Mouse (Mus musculus): ENCODE results near the gene E2f2. TPM values are rescaled to one million over a fixed set of nuclear protein-coding genes. Genes with fewer than 3 reads are reported as not detected.
A peak's percentile ranks its signal among the peaks of the same experiment; 100 is the strongest.

E2f2 gene
- polyA plus RNA-seq (2014; fragmentation: Nextera tagmentation; extraction: Ambion mirVana): 4.8 and 5.8 TPM in 2 replicates

GRCm38 (mm10) chr4:136172011-136172541 is at the start of gene E2f2:
Gene E2f2, plus strand, starts transcription at chr4:136172394.
- Histone ChIP-seq H3K4me3 (ENCODE audit: low read depth, low read length) (peak within 1 kb of the TSS; percentile 60), H3K4me2 (peak within 1 kb of the TSS; percentile 95), H3K4me1 (ENCODE audit: control insufficient read depth, insufficient read depth, low read length) (peaks cover 29% of the 10 kb centered on the region), H3K27ac (ENCODE audit: low read depth, low read length) (peak within 1 kb of the TSS; percentile 62), H3K27me3 (ENCODE audit: control insufficient read depth, insufficient read depth, low read length) (no peaks in the 10 kb centered on the region), H3K9ac (ENCODE audit: low read depth, low read length) (peak within 1 kb of the TSS; percentile 83), H3K36me3 (ENCODE audit: control insufficient read depth, insufficient read depth, low read length) (no peaks in the 10 kb centered on the region), H3K9me3 (replicated peaks; ENCODE audit: control insufficient read depth, low read length) (no peaks in the 10 kb centered on the region)
- 0% methylated on average over 35 of the region's 35 CpGs for WGBS (ENCODE audit: insufficient replicate concordance)
- ATAC-seq (replicated peaks; ENCODE audit: insufficient number of reproducible peaks, low FRiP score, low TSS enrichment): peak; percentile 49; the same call in 1 of the 2 replicates

- no peak for ATAC-seq (replicated peaks; ENCODE audit: insufficient number of reproducible peaks, low FRiP score, low TSS enrichment)
- H3K4me2 ChIP-seq: no peak overlapping the region
- no peaks in the 10 kb centered on the region for H3K9me3 ChIP-seq (replicated peaks; ENCODE audit: control insufficient read depth, low read length)
- no peaks in the 10 kb centered on the region for H3K27me3 ChIP-seq (ENCODE audit: control insufficient read depth, insufficient read depth, low read length)
- no peaks in the 10 kb centered on the region for H3K36me3 ChIP-seq (ENCODE audit: control insufficient read depth, insufficient read depth, low read length)
- H3K4me3 ChIP-seq (ENCODE audit: low read depth, low read length): no peak overlapping the region
- H3K27ac ChIP-seq (ENCODE audit: low read depth, low read length): peak overlapping the region; percentile 38; the same call in 1 of the 2 replicates
- H3K4me1 ChIP-seq (ENCODE audit: control insufficient read depth, insufficient read depth, low read length): peaks cover 28% of the 10 kb centered on the region
- no peak overlapping the region for H3K9ac ChIP-seq (ENCODE audit: low read depth, low read length)
- 41% methylated on average over 8 of the region's 8 CpGs for WGBS (ENCODE audit: insufficient replicate concordance)
Measured at GRCm38 (mm10) chr4:136123111-136123791, 48.9 kb upstream of the E2f2 start.

DNA sequence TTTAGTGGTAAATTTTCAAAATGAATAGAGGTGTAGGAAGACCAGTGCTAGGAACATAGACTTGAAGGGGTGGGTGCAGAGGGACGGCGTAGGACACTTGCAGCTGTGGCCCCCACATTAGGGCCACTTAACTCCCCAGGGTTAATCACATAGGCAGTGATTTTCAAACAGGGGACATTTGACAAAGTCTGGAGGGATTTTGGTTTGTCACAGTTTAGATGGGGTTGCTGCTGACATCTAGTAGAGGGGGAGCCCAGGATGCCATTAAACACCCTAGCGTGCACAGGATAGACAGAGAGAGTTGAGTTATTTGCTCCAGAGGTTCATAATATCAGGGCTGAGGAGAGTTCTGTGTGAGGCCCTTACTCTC is 48.4 kb upstream of the E2f2 start:
- Histone ChIP-seq H3K9ac (ENCODE audit: low read depth, low read length) (no peak overlapping the region), H3K4me3 (ENCODE audit: low read depth, low read length) (no peak overlapping the region), H3K27ac (ENCODE audit: low read depth, low read length) (0 out of 2 replicates have a peak overlapping the region, but pooled peaks have one; percentile 38), H3K36me3 (ENCODE audit: control insufficient read depth, insufficient read depth, low read length) (no peaks in the 10 kb centered on the region), H3K9me3 (replicated peaks; ENCODE audit: control insufficient read depth, low read length) (no peaks in the 10 kb centered on the region), H3K27me3 (ENCODE audit: control insufficient read depth, insufficient read depth, low read length) (no peaks in the 10 kb centered on the region), H3K4me2 (no peak overlapping the region), H3K4me1 (ENCODE audit: control insufficient read depth, insufficient read depth, low read length) (peaks cover 24% of the 10 kb centered on the region)
- ATAC-seq (replicated peaks; ENCODE audit: insufficient number of reproducible peaks, low FRiP score, low TSS enrichment): no peak
- WGBS (ENCODE audit: insufficient replicate concordance): 81% methylated on average over 3 of the region's 3 CpGs

GRCm38 (mm10) chr4:136124581-136124980 is 47.6 kb upstream of the E2f2 start:
- Histone ChIP-seq H3K27ac (ENCODE audit: low read depth, low read length) (no peak overlapping the region), H3K36me3 (ENCODE audit: control insufficient read depth, insufficient read depth, low read length) (no peaks in the 10 kb centered on the region), H3K4me2 (no peak overlapping the region), H3K9ac (ENCODE audit: low read depth, low read length) (no peak overlapping the region), H3K4me3 (ENCODE audit: low read depth, low read length) (no peak overlapping the region), H3K4me1 (ENCODE audit: control insufficient read depth, insufficient read depth, low read length) (peaks cover 22% of the 10 kb centered on the region), H3K9me3 (replicated peaks; ENCODE audit: control insufficient read depth, low read length) (no peaks in the 10 kb centered on the region), H3K27me3 (ENCODE audit: control insufficient read depth, insufficient read depth, low read length) (no peaks in the 10 kb centered on the region)
- WGBS (ENCODE audit: insufficient replicate concordance): 93% methylated on average over 4 of the region's 4 CpGs
- no peak for ATAC-seq (replicated peaks; ENCODE audit: insufficient number of reproducible peaks, low FRiP score, low TSS enrichment)

DNA sequence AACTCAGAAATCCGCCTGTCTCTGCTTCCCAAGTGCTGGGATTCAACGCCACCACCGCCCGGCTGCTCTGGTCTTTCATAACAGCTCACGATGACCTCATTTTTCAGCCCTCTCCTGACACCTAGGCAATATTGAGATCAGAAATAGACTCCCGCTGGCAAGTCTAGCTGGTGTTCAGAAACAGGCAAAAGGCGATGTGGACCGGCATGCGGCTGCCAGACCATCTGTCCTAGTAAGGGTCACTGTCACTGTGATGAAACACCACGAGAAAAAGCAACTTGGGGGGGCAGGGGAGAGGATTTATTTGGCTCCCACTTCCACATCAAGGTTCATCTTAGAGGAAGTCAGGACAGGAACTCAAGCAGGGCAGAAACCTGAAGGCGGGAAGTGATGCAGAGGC is 46.7 kb upstream of the E2f2 start:
- Histone ChIP-seq H3K9ac (ENCODE audit: low read depth, low read length) (no peak overlapping the region), H3K4me1 (ENCODE audit: control insufficient read depth, insufficient read depth, low read length) (peaks cover 22% of the 10 kb centered on the region), H3K27me3 (ENCODE audit: control insufficient read depth, insufficient read depth, low read length) (no peaks in the 10 kb centered on the region), H3K4me2 (no peak overlapping the region), H3K36me3 (ENCODE audit: control insufficient read depth, insufficient read depth, low read length) (no peaks in the 10 kb centered on the region), H3K9me3 (replicated peaks; ENCODE audit: control insufficient read depth, low read length) (no peaks in the 10 kb centered on the region), H3K4me3 (ENCODE audit: low read depth, low read length) (no peak overlapping the region), H3K27ac (ENCODE audit: low read depth, low read length) (no peak overlapping the region)
- 73% methylated on average over 11 of the region's 11 CpGs for WGBS (ENCODE audit: insufficient replicate concordance)
- no peak for ATAC-seq (replicated peaks; ENCODE audit: insufficient number of reproducible peaks, low FRiP score, low TSS enrichment)

GRCm38 (mm10) chr4:136126019-136126418 is 46.2 kb upstream of the E2f2 start:
- Histone ChIP-seq H3K36me3 (ENCODE audit: control insufficient read depth, insufficient read depth, low read length) (no peaks in the 10 kb centered on the region), H3K27me3 (ENCODE audit: control insufficient read depth, insufficient read depth, low read length) (no peaks in the 10 kb centered on the region), H3K27ac (ENCODE audit: low read depth, low read length) (peak overlapping the region; percentile 41; the same call in 1 of the 2 replicates), H3K4me3 (ENCODE audit: low read depth, low read length) (no peak overlapping the region), H3K4me2 (no peak overlapping the region), H3K9me3 (replicated peaks; ENCODE audit: control insufficient read depth, low read length) (no peaks in the 10 kb centered on the region), H3K4me1 (ENCODE audit: control insufficient read depth, insufficient read depth, low read length) (peaks cover 22% of the 10 kb centered on the region), H3K9ac (ENCODE audit: low read depth, low read length) (no peak overlapping the region)
- WGBS (ENCODE audit: insufficient replicate concordance): 44% methylated on average over 5 of the region's 5 CpGs
- no peak for ATAC-seq (replicated peaks; ENCODE audit: insufficient number of reproducible peaks, low FRiP score, low TSS enrichment)

DNA sequence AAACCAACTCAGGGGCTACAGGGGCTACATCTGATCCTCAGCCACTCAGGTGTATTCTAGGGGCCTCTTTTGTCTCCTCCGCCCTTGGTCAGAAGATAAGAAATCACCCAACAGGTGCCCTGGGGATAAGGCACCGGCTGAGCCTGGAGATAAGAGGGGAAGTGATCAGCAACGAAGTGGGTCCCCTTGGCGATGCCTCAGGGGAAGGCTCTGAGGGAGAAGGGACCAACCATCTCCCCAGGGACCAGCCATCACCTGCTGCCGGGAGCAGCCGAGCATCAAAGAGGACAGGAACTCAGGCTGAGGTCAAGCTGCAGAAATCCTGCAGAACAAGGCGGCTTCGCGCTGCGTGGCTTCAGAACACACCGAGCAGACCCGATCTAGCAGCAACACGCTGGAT is 44.5 kb upstream of the E2f2 start:
- H3K9me3 ChIP-seq (replicated peaks; ENCODE audit: control insufficient read depth, low read length): no peaks in the 10 kb centered on the region
- no peak overlapping the region for H3K27ac ChIP-seq (ENCODE audit: low read depth, low read length)
- no peaks in the 10 kb centered on the region for H3K27me3 ChIP-seq (ENCODE audit: control insufficient read depth, insufficient read depth, low read length)
- no peak for ATAC-seq (replicated peaks; ENCODE audit: insufficient number of reproducible peaks, low FRiP score, low TSS enrichment)
- H3K9ac ChIP-seq (ENCODE audit: low read depth, low read length): no peak overlapping the region
- H3K36me3 ChIP-seq (ENCODE audit: control insufficient read depth, insufficient read depth, low read length): no peaks in the 10 kb centered on the region
- WGBS (ENCODE audit: insufficient replicate concordance): 43% methylated on average over 13 of the region's 13 CpGs
- peaks cover 22% of the 10 kb centered on the region for H3K4me1 ChIP-seq (ENCODE audit: control insufficient read depth, insufficient read depth, low read length)
- H3K4me3 ChIP-seq (ENCODE audit: low read depth, low read length): no peak overlapping the region
- H3K4me2 ChIP-seq: no peak overlapping the region

DNA sequence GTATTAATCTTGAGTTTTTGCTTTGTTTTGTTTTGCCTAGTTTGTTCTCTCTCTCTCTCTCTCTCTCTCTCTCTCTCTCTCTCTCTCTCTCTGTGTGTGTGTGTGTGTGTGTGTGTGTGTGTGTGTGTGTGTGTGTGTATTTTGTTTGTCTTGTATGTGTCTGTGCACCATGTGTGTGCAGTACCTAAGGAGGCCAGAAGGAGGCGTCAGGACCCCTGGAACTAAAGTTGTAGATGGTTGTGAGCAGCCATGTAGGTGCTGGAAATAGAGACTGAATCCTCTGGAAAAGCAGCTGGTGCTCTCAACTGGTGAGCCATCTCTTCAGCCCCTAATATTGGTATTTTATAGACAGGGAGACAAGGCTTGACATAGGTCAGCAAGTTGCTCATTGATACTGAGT is 42.4 kb upstream of the E2f2 start:
- WGBS (ENCODE audit: insufficient replicate concordance): 86% methylated on average over 1 of the region's 1 CpGs
- no peak overlapping the region for H3K27ac ChIP-seq (ENCODE audit: low read depth, low read length)
- no peak overlapping the region for H3K4me3 ChIP-seq (ENCODE audit: low read depth, low read length)
- ATAC-seq (replicated peaks; ENCODE audit: insufficient number of reproducible peaks, low FRiP score, low TSS enrichment): no peak
- H3K9ac ChIP-seq (ENCODE audit: low read depth, low read length): no peak overlapping the region
- H3K9me3 ChIP-seq (replicated peaks; ENCODE audit: control insufficient read depth, low read length): no peaks in the 10 kb centered on the region
- H3K36me3 ChIP-seq (ENCODE audit: control insufficient read depth, insufficient read depth, low read length): no peaks in the 10 kb centered on the region
- H3K4me1 ChIP-seq (ENCODE audit: control insufficient read depth, insufficient read depth, low read length): peaks cover 23% of the 10 kb centered on the region
- H3K4me2 ChIP-seq: no peak overlapping the region
- no peaks in the 10 kb centered on the region for H3K27me3 ChIP-seq (ENCODE audit: control insufficient read depth, insufficient read depth, low read length)

- Histone ChIP-seq H3K4me3 (ENCODE audit: low read depth, low read length) (peak overlapping the region; percentile 50; the same call in 1 of the 2 replicates), H3K27ac (ENCODE audit: low read depth, low read length) (peak overlapping the region; percentile 97), H3K4me1 (ENCODE audit: control insufficient read depth, insufficient read depth, low read length) (peaks cover 32% of the 10 kb centered on the region), H3K4me2 (peak overlapping the region; percentile 88), H3K36me3 (ENCODE audit: control insufficient read depth, insufficient read depth, low read length) (no peaks in the 10 kb centered on the region), H3K9me3 (replicated peaks; ENCODE audit: control insufficient read depth, low read length) (no peaks in the 10 kb centered on the region), H3K27me3 (ENCODE audit: control insufficient read depth, insufficient read depth, low read length) (peaks cover 3% of the 10 kb centered on the region; the same call in 1 of the 2 replicates), H3K9ac (ENCODE audit: low read depth, low read length) (peak overlapping the region; percentile 79)
- 12% methylated on average over 9 of the region's 9 CpGs for WGBS (ENCODE audit: insufficient replicate concordance)
- ATAC-seq (replicated peaks; ENCODE audit: insufficient number of reproducible peaks, low FRiP score, low TSS enrichment): no peak
Measured at GRCm38 (mm10) chr4:136133801-136134200, 38.4 kb upstream of the E2f2 start.
